Mouse (Mus musculus) adrenal gland, adult (tissue): Measurements from ENCODE around the gene Mpdz.

ENCODE experiments used
- DNase-seq, 2 experiments: peaks; one replicate each; pipeline ENCODE4 v3.0.0; 2022 to 2023; ENCODE audit warnings: low spot score in 1 of 2; ENCODE audit not compliant: inconsistent age in 2 of 2

Mpdz gene

GRCm38 (mm10) chr4:81285564-81285963 lies 157.1 kb downstream of the Mpdz start:
- DNase-seq = no peak

DNA sequence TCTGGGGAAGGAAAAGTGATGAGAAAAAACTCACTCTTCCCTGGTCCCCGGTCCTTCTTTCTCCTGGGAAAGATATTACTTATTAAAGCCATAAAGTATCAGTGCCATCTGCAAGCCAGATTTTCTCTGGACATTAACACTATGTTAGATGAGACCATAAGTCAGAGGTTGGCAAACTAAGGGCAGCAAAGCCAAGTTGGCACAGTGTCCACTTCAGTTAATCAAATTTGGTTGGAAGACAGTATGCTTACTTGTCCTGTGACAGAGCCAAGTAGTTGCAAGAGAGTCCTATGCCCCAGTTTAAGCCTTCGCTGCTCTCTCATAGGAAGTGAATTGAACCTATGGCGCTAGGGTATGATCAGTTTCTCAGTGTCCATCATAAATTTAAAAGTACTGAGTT lies 159.0 kb downstream of the Mpdz start:
- peak in 1 of 2 experiments; percentile 62 for DNase-seq

DNA sequence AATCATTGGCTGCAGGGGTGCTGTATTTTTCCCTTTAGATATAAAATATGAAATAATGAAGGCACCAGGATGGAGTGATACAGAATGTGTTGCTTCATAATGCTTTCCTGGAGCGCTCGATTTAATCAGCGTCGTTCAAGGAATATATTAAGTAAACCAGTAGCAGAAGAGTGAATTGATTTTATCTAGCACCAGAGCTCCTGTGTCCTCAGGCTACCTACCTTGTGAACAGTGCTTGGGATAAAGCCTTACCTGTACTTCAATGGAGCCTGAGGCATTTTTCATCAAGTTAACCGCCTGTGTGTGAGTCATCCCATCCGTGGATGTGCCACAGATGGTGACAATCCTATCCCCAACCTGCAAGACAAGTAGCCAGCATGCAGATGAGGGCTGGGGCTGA lies 159.5 kb downstream of the Mpdz start:
- no peak for DNase-seq

DNA sequence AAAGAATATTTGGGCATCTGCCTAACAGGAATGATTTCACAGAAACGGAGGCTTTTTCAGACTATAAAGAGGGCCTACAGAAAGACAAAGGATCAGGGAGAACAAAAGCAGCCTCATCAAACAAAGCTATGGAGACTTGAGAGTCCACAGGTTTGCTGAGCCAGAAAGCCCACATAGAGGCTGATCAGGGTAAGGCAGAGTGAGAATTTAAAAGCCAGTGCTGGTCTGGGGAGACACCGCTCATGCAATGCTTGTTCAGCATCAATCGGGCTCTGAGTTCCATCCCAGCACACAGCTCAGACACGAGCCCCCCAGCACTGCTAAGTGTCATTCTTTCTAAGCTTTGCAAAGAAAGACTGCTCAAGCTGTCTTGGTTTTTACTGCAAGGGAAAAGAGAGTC lies 162.5 kb downstream of the Mpdz start:
- DNase-seq = no peak

GRCm38 (mm10) chr4:81279451-81279850 lies 163.2 kb downstream of the Mpdz start:
- DNase-seq = no peak

- no peak for DNase-seq
Observed at GRCm38 (mm10) chr4:81275957-81276715, 166.5 kb downstream of the Mpdz start.

GRCm38 (mm10) chr4:81273067-81273466 lies 169.5 kb downstream of the Mpdz start:
- DNase-seq = no peak

- no peak for DNase-seq
Observed at GRCm38 (mm10) chr4:81252859-81253780, 189.5 kb downstream of the Mpdz start.

DNA sequence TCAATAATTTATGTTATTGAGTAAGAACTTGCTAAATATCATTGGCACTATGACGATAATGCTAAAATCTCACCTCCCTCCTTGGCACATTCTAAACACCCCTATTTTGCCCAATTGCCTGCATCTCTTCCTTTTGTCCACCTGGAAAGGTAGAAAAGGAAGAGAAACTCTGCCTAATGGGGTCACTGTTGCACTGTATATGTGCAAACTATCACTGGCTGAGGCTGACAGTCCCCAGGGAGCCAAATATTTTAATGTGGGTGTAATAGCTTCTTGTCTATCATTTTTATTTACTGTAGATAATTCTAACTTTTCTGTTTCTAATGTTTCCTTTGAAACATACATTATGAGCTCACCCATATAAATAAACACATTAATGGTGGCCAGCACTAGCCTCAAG lies 190.3 kb downstream of the Mpdz start:
- no peak for DNase-seq

- peak; percentile 18 to 78 for DNase-seq
Observed at GRCm38 (mm10) chr4:81251934-81252333, 190.7 kb downstream of the Mpdz start.

GRCm38 (mm10) chr4:81249245-81249644 lies 193.4 kb downstream of the Mpdz start:
- DNase-seq = no peak

DNA sequence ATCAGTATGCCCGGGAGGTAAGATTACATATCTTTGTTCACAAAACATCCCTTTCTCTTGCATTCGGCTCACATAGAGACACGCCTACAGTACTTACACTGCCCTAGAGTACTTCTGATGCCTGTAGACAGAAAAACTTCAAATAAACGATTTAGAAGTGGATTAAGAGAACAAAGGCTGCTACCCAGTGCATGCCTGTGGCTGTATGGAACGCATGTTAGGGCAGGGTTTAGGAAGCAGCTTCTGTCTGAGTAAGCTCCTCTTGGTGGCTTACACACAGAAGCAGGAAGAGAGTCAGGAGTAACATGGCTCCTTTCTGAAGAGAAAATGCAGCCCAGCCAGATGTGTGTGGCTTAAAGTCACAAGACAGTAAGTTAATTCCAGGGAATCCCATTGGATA lies 206.4 kb downstream of the Mpdz start:
- DNase-seq = no peak
